ENCODE assay signal across 1 mouse cellular context in genomic region chr2:90781323-90781722, GRCm38 (mm10).
TF ChIP-seq lines count a peak whose summit lies in the region.

No protein-coding gene starts in this region.

TF ChIP-seq in CH12.LX, 34 proteins besides CTCF, POLR2A, EP300 and RAD21 (continued from another document):
- TF ChIP-seq JUND (conservative IDR thresholded peaks at IDR 0.05; ENCODE audit: low read depth, low read length) (peak; percentile 68), SMC3 (IDR thresholded peaks at IDR 0.05; ENCODE audit: low read depth, low read length) (no peak), MEF2A (IDR thresholded peaks at IDR 0.05; ENCODE audit: borderline replicate concordance, low read depth, low read length) (peak; percentile 91), ELF1 (IDR thresholded peaks at IDR 0.05; ENCODE audit: low read depth, low read length) (peak; percentile 68), TCF12 (IDR thresholded peaks at IDR 0.05; ENCODE audit: low read depth, low read length) (no peak), MXI1 (IDR thresholded peaks at IDR 0.05; ENCODE audit: low read depth, low read length) (no peak), POLR2AphosphoS2 (IDR thresholded peaks at IDR 0.05; ENCODE audit: low read depth, low read length) (no peak), IRF4 (IDR thresholded peaks at IDR 0.05; ENCODE audit: low read depth, low read length) (peak; percentile 71), KAT2A (IDR thresholded peaks at IDR 0.05; ENCODE audit: insufficient replicate concordance, low read length) (no peak), ZMIZ1 (IDR thresholded peaks at IDR 0.05; ENCODE audit: low read depth, low read length) (no peak), JUN (IDR thresholded peaks at IDR 0.05; ENCODE audit: insufficient read depth, low read depth, low read length) (peak; percentile 47; the same call in 1 of the 2 replicates), NELFE (IDR thresholded peaks at IDR 0.05; ENCODE audit: low read depth, low read length) (0 out of 2 replicates have a peak, but pooled peaks have one; percentile 22), ETS1 (conservative IDR thresholded peaks at IDR 0.05; ENCODE audit: low read depth, low read length) (peak; percentile 53; the same call in 1 of the 2 replicates), NRF1 (IDR thresholded peaks at IDR 0.05; ENCODE audit: low read depth, low read length) (no peak)
